Mouse (Mus musculus) hindbrain, embryonic 16.5 days (tissue): ENCODE measurements at regions not wholly inside any gene's neighbourhood (a gene's known extent, or its start where the extent isn't known, plus 50 kb on each side); places are given as distances from the start of the nearest gene placed in this dataset.

Experiments used
- ATAC-seq: fragments of 200-750 bp; cut with Nextera tagmentation; 2 replicates; pipeline ENCODE4 v1.8.0; 2017; ENCODE audit warnings: moderate TSS enrichment, moderate library complexity
- H3K27ac ChIP-seq: fragments of 300-500 bp; sonication (generic); 2 replicates; pipeline ENCODE4 v1.5.1; 2014; ENCODE audit warnings: low read depth, mild to moderate bottlenecking, control low read depth, low read length, moderate library complexity
- H3K27me3 ChIP-seq: fragments of 300-500 bp; sonication (generic); replicated peaks from 2 replicates; pipeline ENCODE4 v1.6.1; 2014; ENCODE audit warnings: low read length; ENCODE audit not compliant: control insufficient read depth, insufficient read depth
- H3K36me3 ChIP-seq: fragments of 300-500 bp; sonication (generic); 2 replicates; pipeline ENCODE4 v1.6.1; 2014; ENCODE audit warnings: mild to moderate bottlenecking, low read length, moderate library complexity, mixed read lengths; ENCODE audit not compliant: control insufficient read depth, insufficient read depth
- H3K4me1 ChIP-seq: fragments of 300-500 bp; sonication (generic); 2 replicates; pipeline ENCODE4 v1.6.1; 2014; ENCODE audit warnings: low read depth, low read length; ENCODE audit not compliant: control insufficient read depth, insufficient read depth
- H3K4me2 ChIP-seq: fragments of 300-500 bp; sonication (generic); 2 replicates; pipeline ENCODE4 v1.6.1; 2014; ENCODE audit warnings: mild to moderate bottlenecking, low read length, control low read depth, moderate library complexity
- H3K4me3 ChIP-seq: fragments of 300-500 bp; sonication (generic); 2 replicates; pipeline ENCODE4 v1.5.1; 2014; ENCODE audit warnings: mild to moderate bottlenecking, low read length, control low read depth, moderate library complexity
- H3K9ac ChIP-seq: fragments of 300-500 bp; sonication (generic); 2 replicates; pipeline ENCODE4 v1.6.1; 2014; ENCODE audit warnings: low read depth, mild to moderate bottlenecking, control low read depth, low read length, moderate library complexity
- H3K9me3 ChIP-seq: fragments of 300-500 bp; sonication (generic); 2 replicates; pipeline ENCODE4 v1.6.1; 2014; ENCODE audit warnings: mild to moderate bottlenecking, low read length, moderate library complexity; ENCODE audit not compliant: control insufficient read depth
- WGBS: fragments of 180-500 bp; shearing (Covaris S2); extraction: QIAGEN DNeasy Blood & Tissue Kit; methylation state at CpG from one replicate; pipeline ENCODE4 v1.1.7; 2014; 5-methylcytosine and 5-hydroxymethylcytosine counted together

DNA sequence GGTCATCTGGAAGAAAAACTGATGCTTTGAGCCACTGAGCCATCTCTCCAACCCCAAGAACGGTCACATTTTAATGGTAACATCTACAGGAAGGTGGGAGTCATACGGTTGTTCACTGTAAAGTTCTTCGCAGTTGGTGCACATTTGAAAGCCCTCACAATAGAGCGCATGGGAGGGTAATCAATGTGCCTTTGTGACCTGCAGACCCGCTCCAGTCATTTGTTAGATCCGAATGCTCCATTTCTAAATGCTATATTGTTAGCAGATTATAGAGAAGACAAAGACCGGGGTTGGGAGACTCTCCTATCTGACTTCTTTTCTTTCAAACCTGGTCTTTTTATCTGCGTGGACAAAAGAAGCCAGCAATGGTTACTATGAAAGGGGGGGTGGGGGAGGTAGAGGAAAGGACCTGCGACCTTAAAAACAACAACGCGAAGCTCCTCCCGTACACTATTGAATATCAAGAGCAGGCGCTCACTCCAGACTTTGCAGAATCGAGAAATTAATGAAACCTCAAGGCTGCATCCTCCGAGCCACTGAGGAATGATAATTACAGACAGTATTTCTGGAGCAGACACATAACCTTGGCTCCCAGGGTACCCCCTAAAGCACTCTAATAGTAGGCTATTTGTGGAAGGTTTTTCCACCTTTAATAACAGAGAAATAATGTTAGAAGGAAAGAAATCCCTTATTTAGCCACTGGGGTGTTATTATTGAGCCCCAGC lies 134.7 kb upstream of the Smim15 start:
- 26% methylated on average over 15 of the region's 15 CpGs for WGBS
- Histone ChIP-seq H3K27me3 (no peaks in the 10 kb centered on the region), H3K4me1 (no peaks in the 10 kb centered on the region), H3K4me3 (no peak overlapping the region), H3K4me2 (no peak overlapping the region), H3K9me3 (no peaks in the 10 kb centered on the region), H3K36me3 (no peaks in the 10 kb centered on the region), H3K27ac (no peak overlapping the region), H3K9ac (no peak overlapping the region)
- 0 out of 2 replicates have a peak, but pooled peaks have one; percentile 54 for ATAC-seq

DNA sequence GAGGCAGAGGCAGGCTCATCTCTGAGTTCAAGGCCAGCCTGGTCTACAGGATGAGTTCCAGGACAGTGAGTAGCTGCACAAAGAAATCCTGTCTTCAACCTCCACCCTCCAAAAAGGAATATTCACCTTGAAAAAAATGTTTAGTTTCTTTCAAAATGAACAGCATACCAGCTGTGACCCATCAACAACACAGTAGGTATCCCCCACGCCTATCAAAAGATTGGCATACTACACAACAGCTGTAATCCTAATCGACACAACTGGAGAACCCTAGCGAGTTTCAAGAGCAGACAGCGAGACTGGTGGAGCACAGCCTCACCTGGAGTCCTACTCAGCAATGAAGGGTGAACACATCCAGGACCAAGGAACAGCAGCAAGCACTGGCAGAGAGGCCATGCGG lies 136.3 kb upstream of the Smim15 start:
- no peak overlapping the region for H3K27ac ChIP-seq
- H3K4me3 ChIP-seq, result no peak overlapping the region
- H3K9me3 ChIP-seq, result no peaks in the 10 kb centered on the region
- no peak for ATAC-seq
- H3K27me3 ChIP-seq, result no peaks in the 10 kb centered on the region
- H3K4me2 ChIP-seq, result no peak overlapping the region
- WGBS, result 92% methylated on average over 5 of the region's 5 CpGs
- H3K4me1 ChIP-seq, result no peaks in the 10 kb centered on the region
- H3K36me3 ChIP-seq, result no peaks in the 10 kb centered on the region
- no peak overlapping the region for H3K9ac ChIP-seq

DNA sequence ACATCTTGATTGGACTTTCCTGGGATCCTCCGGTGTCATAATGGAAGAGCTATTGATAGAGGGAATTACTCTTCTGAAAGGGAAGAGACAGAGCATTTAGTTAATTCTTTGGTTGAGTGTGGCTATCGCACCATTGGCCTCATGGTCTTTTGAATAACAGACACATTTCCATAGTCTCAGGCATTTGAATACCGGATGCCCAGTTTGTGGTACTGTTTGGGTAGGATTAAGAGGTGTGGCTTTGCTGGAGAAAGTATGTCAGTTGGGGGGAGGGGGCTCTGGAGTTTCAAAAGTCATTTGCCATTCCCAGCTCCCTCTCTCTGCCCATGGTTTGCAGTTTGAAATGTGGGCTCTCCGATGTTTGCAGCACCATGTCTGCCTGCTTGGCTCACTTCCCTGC lies 139.4 kb upstream of the Smim15 start:
- H3K4me1 ChIP-seq, result no peaks in the 10 kb centered on the region
- no peaks in the 10 kb centered on the region for H3K27me3 ChIP-seq
- no peak overlapping the region for H3K27ac ChIP-seq
- H3K4me3 ChIP-seq, result no peak overlapping the region
- WGBS, result 86% methylated on average over 4 of the region's 4 CpGs
- no peak overlapping the region for H3K4me2 ChIP-seq
- no peaks in the 10 kb centered on the region for H3K36me3 ChIP-seq
- H3K9me3 ChIP-seq, result no peaks in the 10 kb centered on the region
- ATAC-seq, result no peak
- H3K9ac ChIP-seq, result no peak overlapping the region

DNA sequence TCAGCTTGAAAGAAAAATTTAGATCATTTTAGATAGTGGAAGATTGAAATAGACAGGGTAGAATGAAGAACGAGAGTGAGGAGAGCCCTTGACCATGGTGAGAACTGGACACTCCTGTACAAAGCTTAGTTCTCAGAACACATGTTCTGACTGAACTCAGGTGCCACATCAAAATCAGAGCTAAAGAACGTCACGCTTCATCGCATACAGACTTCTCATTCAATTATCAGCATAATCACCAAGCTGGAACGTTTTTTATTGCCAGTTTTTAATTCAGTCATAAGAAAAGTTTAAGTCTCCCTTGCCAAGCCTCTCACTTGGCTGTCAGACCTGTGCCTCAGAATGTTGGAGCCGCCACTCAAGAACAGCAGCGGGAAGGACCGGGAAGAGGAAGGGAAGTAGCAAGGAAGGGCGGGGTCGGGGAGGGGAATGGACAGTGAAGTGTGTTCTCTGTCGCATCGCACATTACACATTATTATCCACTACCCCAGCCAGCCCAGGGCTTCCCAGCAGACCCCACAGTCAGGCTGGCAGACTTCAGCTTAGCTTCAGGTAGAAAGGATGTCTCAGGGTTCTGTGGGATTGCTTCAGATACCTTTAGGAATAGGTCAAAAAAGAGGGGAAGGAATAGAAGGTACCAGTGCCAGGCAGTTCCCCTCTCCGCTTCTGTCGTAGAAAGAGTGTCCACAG lies 140.1 kb upstream of the Smim15 start:
- Histone ChIP-seq H3K36me3 (no peaks in the 10 kb centered on the region), H3K27me3 (no peaks in the 10 kb centered on the region), H3K9ac (no peak overlapping the region), H3K9me3 (no peaks in the 10 kb centered on the region), H3K4me3 (no peak overlapping the region), H3K27ac (no peak overlapping the region), H3K4me2 (no peak overlapping the region), H3K4me1 (no peaks in the 10 kb centered on the region)
- no peak for ATAC-seq
- 77% methylated on average over 14 of the region's 14 CpGs for WGBS

DNA sequence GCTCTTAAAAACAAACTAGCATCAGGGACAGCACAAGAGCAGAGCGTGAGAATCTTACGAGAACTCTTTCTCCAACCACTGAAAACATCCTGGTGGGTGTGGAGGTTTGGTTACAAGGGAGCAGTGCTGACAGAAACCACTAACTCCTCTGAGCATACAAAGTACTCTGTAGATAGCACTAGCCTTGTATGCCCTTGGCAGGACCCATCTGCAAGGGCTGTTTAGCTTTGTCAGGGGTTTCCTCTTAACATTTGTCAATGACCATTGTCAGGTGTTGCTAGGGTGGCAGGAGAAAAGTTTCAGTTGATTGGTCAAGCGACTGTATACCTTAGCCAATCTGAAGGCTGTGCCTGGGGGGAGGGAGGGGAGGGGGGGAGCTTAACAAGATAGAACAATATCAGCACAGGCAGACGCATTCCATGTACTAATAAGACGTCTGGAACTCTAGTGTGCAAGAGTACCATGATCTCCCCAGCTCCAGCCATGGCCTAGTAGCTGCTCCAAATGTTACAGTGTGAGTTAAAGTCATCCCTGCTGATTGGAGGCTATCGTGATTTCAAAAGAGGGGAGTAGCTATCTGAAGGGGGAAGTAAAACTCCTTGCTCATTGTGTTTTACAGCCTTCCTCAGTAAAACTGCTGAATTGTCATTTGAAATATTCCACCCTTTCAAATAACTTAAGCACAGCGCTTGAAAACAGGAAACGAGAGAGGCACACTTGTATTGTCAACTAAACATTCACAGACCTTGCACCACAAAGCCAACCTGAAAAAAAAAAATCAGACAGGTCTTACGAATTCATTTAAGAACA lies 140.9 kb upstream of the Smim15 start:
- 42% methylated on average over 9 of the region's 9 CpGs for WGBS
- H3K27ac ChIP-seq, result 0 out of 2 replicates have a peak overlapping the region, but pooled peaks have one; percentile 12

DNA sequence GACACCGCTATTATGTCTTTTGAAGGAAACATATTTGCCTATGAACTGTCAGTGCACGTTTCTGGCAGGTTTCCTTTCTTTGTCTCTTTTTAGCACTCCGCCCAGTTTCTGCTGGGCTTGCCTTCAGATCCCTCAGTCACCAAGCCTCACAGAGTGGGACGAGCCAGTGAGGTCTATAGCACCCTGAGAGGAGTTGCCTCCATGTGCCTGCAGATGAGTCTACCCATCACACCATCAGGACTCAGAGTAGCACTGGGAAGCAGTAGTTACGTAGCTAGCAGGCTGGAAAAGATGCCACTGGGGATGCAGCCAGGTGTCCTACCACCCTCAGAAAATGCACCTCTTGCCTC lies 141.5 kb upstream of the Smim15 start:
- H3K4me1 ChIP-seq, result no peaks in the 10 kb centered on the region
- H3K9me3 ChIP-seq, result no peaks in the 10 kb centered on the region
- ATAC-seq, result peak; percentile 25; the same call in 1 of the 2 replicates
- no peaks in the 10 kb centered on the region for H3K27me3 ChIP-seq
- no peaks in the 10 kb centered on the region for H3K36me3 ChIP-seq
- no peak overlapping the region for H3K4me2 ChIP-seq
- H3K4me3 ChIP-seq, result no peak overlapping the region
- no peak overlapping the region for H3K27ac ChIP-seq
- WGBS, result 74% methylated on average over 5 of the region's 5 CpGs
- no peak overlapping the region for H3K9ac ChIP-seq

More for the DNA sequence above, 140.9 kb upstream of the Smim15 start:
- Histone ChIP-seq H3K4me2 (no peak overlapping the region), H3K4me3 (no peak overlapping the region), H3K36me3 (no peaks in the 10 kb centered on the region), H3K4me1 (no peaks in the 10 kb centered on the region), H3K27me3 (no peaks in the 10 kb centered on the region), H3K9ac (no peak overlapping the region), H3K9me3 (no peaks in the 10 kb centered on the region)
- ATAC-seq, result peak; percentile 90

DNA sequence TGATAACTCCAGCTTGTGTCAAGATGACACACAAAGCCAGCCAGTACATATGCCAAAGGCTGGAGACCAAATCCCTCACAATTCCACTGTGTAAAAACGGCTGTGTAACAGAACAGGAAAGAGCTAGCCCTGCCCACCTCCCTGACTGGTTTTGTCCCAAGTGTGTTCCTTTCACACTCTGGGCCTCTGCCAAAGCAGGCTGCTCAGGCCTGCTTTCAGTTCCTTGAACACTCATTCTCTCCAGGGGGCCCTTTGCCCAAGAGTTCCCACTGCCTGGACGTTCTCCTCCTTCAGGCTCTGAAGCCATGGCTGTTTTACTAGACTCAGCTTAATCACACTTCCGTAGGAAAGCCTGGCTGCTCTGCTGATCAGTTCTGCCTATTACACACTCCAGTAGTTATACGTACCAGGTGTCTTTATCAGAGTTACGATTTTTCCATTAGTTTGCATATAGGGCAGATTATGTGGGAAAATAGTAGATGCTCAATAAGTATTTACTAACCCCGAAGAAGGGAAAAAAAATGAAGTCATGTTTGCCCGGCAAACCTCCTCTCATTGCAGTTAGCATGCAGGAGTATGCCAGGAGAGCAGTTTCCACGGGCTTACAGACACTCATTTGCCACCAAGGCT lies 144.5 kb upstream of the Smim15 start:
- ATAC-seq, result peak; percentile 46; the same call in 1 of the 2 replicates
- WGBS, result 50% methylated on average over 8 of the region's 8 CpGs
- no peak overlapping the region for H3K4me3 ChIP-seq

DNA sequence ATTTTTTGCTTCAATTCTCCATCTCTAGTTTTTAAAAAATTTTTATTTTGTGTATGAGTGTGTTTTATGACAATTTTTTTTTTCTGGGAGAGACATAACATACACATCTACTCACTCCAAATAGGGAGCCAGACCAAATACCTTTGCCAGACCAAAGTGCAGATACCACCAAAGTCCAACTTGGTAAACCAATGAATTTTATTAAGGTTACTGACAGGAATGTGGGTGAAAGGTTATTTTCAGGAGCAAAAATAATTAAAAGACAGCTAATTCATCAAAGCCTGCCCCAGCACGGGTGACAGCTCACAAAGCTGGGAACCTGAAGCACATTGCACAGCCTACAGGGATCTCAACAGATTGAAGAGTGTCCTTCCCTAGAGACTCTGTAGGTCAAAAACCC lies 146.6 kb upstream of the Smim15 start:
- H3K4me3 ChIP-seq, result no peak overlapping the region
- WGBS, result 71% methylated on average over 1 of the region's 1 CpGs
- H3K4me2 ChIP-seq, result no peak overlapping the region
- ATAC-seq, result no peak
- H3K9me3 ChIP-seq, result no peaks in the 10 kb centered on the region
- no peaks in the 10 kb centered on the region for H3K4me1 ChIP-seq
- H3K9ac ChIP-seq, result no peak overlapping the region
- H3K27me3 ChIP-seq, result no peaks in the 10 kb centered on the region
- no peaks in the 10 kb centered on the region for H3K36me3 ChIP-seq
- H3K27ac ChIP-seq, result no peak overlapping the region

More for the DNA sequence above, 144.5 kb upstream of the Smim15 start:
- no peak overlapping the region for H3K27ac ChIP-seq
- H3K9ac ChIP-seq, result no peak overlapping the region
- H3K36me3 ChIP-seq, result no peaks in the 10 kb centered on the region
- H3K4me2 ChIP-seq, result no peak overlapping the region
- no peaks in the 10 kb centered on the region for H3K27me3 ChIP-seq
- H3K9me3 ChIP-seq, result no peaks in the 10 kb centered on the region
- H3K4me1 ChIP-seq, result no peaks in the 10 kb centered on the region

DNA sequence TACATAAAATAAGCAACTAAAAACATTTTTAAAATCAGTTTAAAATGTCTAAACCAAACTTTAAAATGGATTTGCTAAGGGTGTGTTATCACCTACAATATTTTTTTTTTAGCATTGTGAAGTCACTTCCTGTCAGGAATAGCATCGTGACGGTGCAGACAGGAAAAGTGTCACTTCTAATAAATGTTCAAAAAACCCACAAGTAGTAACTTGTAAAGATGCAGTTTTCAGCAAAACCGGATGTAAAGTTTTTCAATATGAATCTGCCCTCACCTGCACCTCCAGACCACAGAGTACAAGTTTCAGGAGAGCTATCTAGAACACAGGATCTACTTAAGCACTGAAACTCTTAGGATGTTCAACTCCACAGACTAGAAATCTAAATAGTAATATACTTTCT lies 147.1 kb upstream of the Smim15 start:
- Histone ChIP-seq H3K4me1 (peaks cover 3% of the 10 kb centered on the region; the same call in 1 of the 2 replicates), H3K27ac (no peak overlapping the region), H3K4me3 (no peak overlapping the region), H3K36me3 (no peaks in the 10 kb centered on the region), H3K9ac (no peak overlapping the region), H3K9me3 (no peaks in the 10 kb centered on the region), H3K4me2 (no peak overlapping the region), H3K27me3 (no peaks in the 10 kb centered on the region)
- no peak for ATAC-seq
- 87% methylated on average over 3 of the region's 3 CpGs for WGBS
